Mouse (Mus musculus) gastrocnemius, postnatal 25 days (tissue): ENCODE measurements at regions not wholly inside any gene's neighbourhood (a gene's known extent, or its start where the extent isn't known, plus 50 kb on each side); places are given as distances from the start of the nearest gene placed in this dataset.

Source experiments
- DNase-seq: peaks from one replicate; pipeline ENCODE4 v3.0.0; 2022

- DNase-seq = no peak
Observed at GRCm38 (mm10) chr15:96944741-96945140, 111.0 kb downstream of the Slc38a4 start.

- no peak for DNase-seq
Observed at GRCm38 (mm10) chr15:96942651-96943050, 113.1 kb downstream of the Slc38a4 start.

GRCm38 (mm10) chr15:96938406-96938805, 117.3 kb downstream of the Slc38a4 start:
- DNase-seq = no peak

- no peak for DNase-seq
Observed at GRCm38 (mm10) chr15:96937623-96938022, 118.1 kb downstream of the Slc38a4 start.

GRCm38 (mm10) chr15:96936705-96937346, 118.9 kb downstream of the Slc38a4 start:
- peak; percentile 84 for DNase-seq

GRCm38 (mm10) chr15:96936216-96936615, 119.5 kb downstream of the Slc38a4 start:
- DNase-seq = no peak

- no peak for DNase-seq
Observed at GRCm38 (mm10) chr15:96933451-96933850, 122.3 kb downstream of the Slc38a4 start.

GRCm38 (mm10) chr15:96930531-96930930, 125.2 kb downstream of the Slc38a4 start:
- DNase-seq = no peak

GRCm38 (mm10) chr15:96929788-96930187, 126.0 kb downstream of the Slc38a4 start:
- DNase-seq = no peak

- DNase-seq = no peak
Observed at GRCm38 (mm10) chr15:96928692-96929091, 127.1 kb downstream of the Slc38a4 start.

GRCm38 (mm10) chr15:96927674-96928073, 128.1 kb downstream of the Slc38a4 start:
- DNase-seq = no peak

GRCm38 (mm10) chr15:96926660-96927059, 129.1 kb downstream of the Slc38a4 start:
- DNase-seq = no peak

- DNase-seq = peak; percentile 27
Observed at GRCm38 (mm10) chr15:96916586-96916985, 139.2 kb downstream of the Slc38a4 start.

- DNase-seq = peak; percentile 74
Observed at GRCm38 (mm10) chr15:96915544-96915943, 140.2 kb downstream of the Slc38a4 start.

- DNase-seq = no peak
Observed at GRCm38 (mm10) chr15:96914988-96915387, 140.8 kb downstream of the Slc38a4 start.

GRCm38 (mm10) chr15:96905520-96905919, 150.2 kb downstream of the Slc38a4 start:
- no peak for DNase-seq

- no peak for DNase-seq
Observed at GRCm38 (mm10) chr15:96903461-96903860, 152.3 kb downstream of the Slc38a4 start.

- peak; percentile 20 for DNase-seq
Observed at GRCm38 (mm10) chr15:96902781-96903180, 153.0 kb downstream of the Slc38a4 start.

- DNase-seq = no peak
Observed at GRCm38 (mm10) chr15:96901616-96902015, 154.1 kb downstream of the Slc38a4 start.

- no peak for DNase-seq
Observed at GRCm38 (mm10) chr15:96898285-96898684, 157.5 kb downstream of the Slc38a4 start.

GRCm38 (mm10) chr15:96884901-96885300, 170.9 kb downstream of the Slc38a4 start:
- no peak for DNase-seq

- DNase-seq = no peak
Observed at GRCm38 (mm10) chr15:96883754-96884153, 172.0 kb downstream of the Slc38a4 start.

- no peak for DNase-seq
Observed at GRCm38 (mm10) chr15:96882211-96882610, 173.5 kb downstream of the Slc38a4 start.

- no peak for DNase-seq
Observed at GRCm38 (mm10) chr15:96881519-96882170, 174.1 kb downstream of the Slc38a4 start.
